Mouse (Mus musculus): ENCODE results near the gene Dnmbp. TPM values are rescaled to one million over a fixed set of nuclear protein-coding genes. Genes with fewer than 3 reads are reported as not detected.

The Dnmbp gene
- polyA plus RNA-seq, 2 experiments: 23.3 to 33.0 TPM

GRCm38 (mm10) chr19:43930926-43931325, 9.1 kb downstream of the Dnmbp start:
- no peak overlapping the region for H3K4me3 ChIP-seq (replicated peaks; ENCODE audit: low read length)
- TF ChIP-seq POLR2A (IDR thresholded peaks at IDR 0.05; ENCODE audit: borderline replicate concordance, extremely low read depth, insufficient read depth, insufficient read length): no peak
- no peak overlapping the region for H3K4me2 ChIP-seq (replicated peaks; ENCODE audit: low read depth, low read length, severe bottlenecking)
- H3K9ac ChIP-seq (ENCODE audit: low read depth, low read length, severe bottlenecking): no peak overlapping the region
- H3K4me1 ChIP-seq (ENCODE audit: control insufficient read depth, insufficient read depth, low read length): peaks cover 13% of the 10 kb centered on the region; the same call in 1 of the 2 replicates
- no peak overlapping the region for H3K27ac ChIP-seq (replicated peaks; ENCODE audit: low read depth, low read length)
- WGBS: 86% methylated on average over 6 of the region's 6 CpGs
- no peaks in the 10 kb centered on the region for H3K36me3 ChIP-seq (ENCODE audit: control insufficient read depth, insufficient read depth, low read length)
- DNase-seq (ENCODE audit: low spot score): no peak
- H3K27me3 ChIP-seq (ENCODE audit: control insufficient read depth, insufficient read depth, low read length): no peaks in the 10 kb centered on the region
- no peaks in the 10 kb centered on the region for H3K9me3 ChIP-seq (ENCODE audit: control insufficient read depth, low read length)
- no peak for ATAC-seq (ENCODE audit: low FRiP score, low read depth)

GRCm38 (mm10) chr19:43930366-43930765, 9.6 kb downstream of the Dnmbp start:
- Histone ChIP-seq H3K9me3 (ENCODE audit: control insufficient read depth, low read length) (no peaks in the 10 kb centered on the region), H3K9ac (ENCODE audit: low read depth, low read length, severe bottlenecking) (no peak overlapping the region), H3K27ac (replicated peaks; ENCODE audit: low read depth, low read length) (no peak overlapping the region), H3K4me3 (replicated peaks; ENCODE audit: low read length) (no peak overlapping the region), H3K27me3 (ENCODE audit: control insufficient read depth, insufficient read depth, low read length) (no peaks in the 10 kb centered on the region), H3K4me2 (replicated peaks; ENCODE audit: low read depth, low read length, severe bottlenecking) (no peak overlapping the region), H3K36me3 (ENCODE audit: control insufficient read depth, insufficient read depth, low read length) (no peaks in the 10 kb centered on the region), H3K4me1 (ENCODE audit: control insufficient read depth, insufficient read depth, low read length) (peaks cover 13% of the 10 kb centered on the region; the same call in 1 of the 2 replicates)
- WGBS: 19% methylated on average over 7 of the region's 7 CpGs
- DNase-seq (ENCODE audit: low spot score) (no peak), ATAC-seq (ENCODE audit: low FRiP score, low read depth) (no peak)
- TF ChIP-seq POLR2A (IDR thresholded peaks at IDR 0.05; ENCODE audit: borderline replicate concordance, extremely low read depth, insufficient read depth, insufficient read length): no peak

GRCm38 (mm10) chr19:43929869-43930268, 10.1 kb downstream of the Dnmbp start:
- 60% methylated on average over 11 of the region's 11 CpGs for WGBS
- Histone ChIP-seq H3K27me3 (ENCODE audit: control insufficient read depth, insufficient read depth, low read length) (no peaks in the 10 kb centered on the region), H3K9ac (ENCODE audit: low read depth, low read length, severe bottlenecking) (no peak overlapping the region), H3K4me1 (ENCODE audit: control insufficient read depth, insufficient read depth, low read length) (peaks cover 13% of the 10 kb centered on the region; the same call in 1 of the 2 replicates), H3K27ac (replicated peaks; ENCODE audit: low read depth, low read length) (no peak overlapping the region), H3K9me3 (ENCODE audit: control insufficient read depth, low read length) (no peaks in the 10 kb centered on the region), H3K4me3 (replicated peaks; ENCODE audit: low read length) (no peak overlapping the region), H3K36me3 (ENCODE audit: control insufficient read depth, insufficient read depth, low read length) (no peaks in the 10 kb centered on the region), H3K4me2 (replicated peaks; ENCODE audit: low read depth, low read length, severe bottlenecking) (no peak overlapping the region)
- no peak for ATAC-seq (ENCODE audit: low FRiP score, low read depth)
- no peak for TF ChIP-seq POLR2A (IDR thresholded peaks at IDR 0.05; ENCODE audit: borderline replicate concordance, extremely low read depth, insufficient read depth, insufficient read length)
- no peak for DNase-seq (ENCODE audit: low spot score)

GRCm38 (mm10) chr19:43927967-43928366, 12.0 kb downstream of the Dnmbp start:
- ATAC-seq (ENCODE audit: low FRiP score, low read depth) (no peak), DNase-seq (ENCODE audit: low spot score) (no peak)
- Histone ChIP-seq H3K4me2 (replicated peaks; ENCODE audit: low read depth, low read length, severe bottlenecking) (no peak overlapping the region), H3K9me3 (ENCODE audit: control insufficient read depth, low read length) (no peaks in the 10 kb centered on the region), H3K36me3 (ENCODE audit: control insufficient read depth, insufficient read depth, low read length) (no peaks in the 10 kb centered on the region), H3K9ac (ENCODE audit: low read depth, low read length, severe bottlenecking) (no peak overlapping the region), H3K27me3 (ENCODE audit: control insufficient read depth, insufficient read depth, low read length) (no peaks in the 10 kb centered on the region), H3K27ac (replicated peaks; ENCODE audit: low read depth, low read length) (no peak overlapping the region), H3K4me3 (replicated peaks; ENCODE audit: low read length) (no peak overlapping the region), H3K4me1 (ENCODE audit: control insufficient read depth, insufficient read depth, low read length) (peaks cover 13% of the 10 kb centered on the region; the same call in 1 of the 2 replicates)
- WGBS: 58% methylated on average over 5 of the region's 5 CpGs
- no peak for TF ChIP-seq POLR2A (IDR thresholded peaks at IDR 0.05; ENCODE audit: borderline replicate concordance, extremely low read depth, insufficient read depth, insufficient read length)

GRCm38 (mm10) chr19:43927057-43927456, 12.9 kb downstream of the Dnmbp start:
- TF ChIP-seq POLR2A (IDR thresholded peaks at IDR 0.05; ENCODE audit: borderline replicate concordance, extremely low read depth, insufficient read depth, insufficient read length): no peak
- no peak overlapping the region for H3K27ac ChIP-seq (replicated peaks; ENCODE audit: low read depth, low read length)
- no peaks in the 10 kb centered on the region for H3K27me3 ChIP-seq (ENCODE audit: control insufficient read depth, insufficient read depth, low read length)
- no peak overlapping the region for H3K4me2 ChIP-seq (replicated peaks; ENCODE audit: low read depth, low read length, severe bottlenecking)
- DNase-seq (ENCODE audit: low spot score) (no peak), ATAC-seq (ENCODE audit: low FRiP score, low read depth) (no peak)
- H3K4me1 ChIP-seq (ENCODE audit: control insufficient read depth, insufficient read depth, low read length): peaks cover 13% of the 10 kb centered on the region; the same call in 1 of the 2 replicates
- no peak overlapping the region for H3K4me3 ChIP-seq (replicated peaks; ENCODE audit: low read length)
- H3K9ac ChIP-seq (ENCODE audit: low read depth, low read length, severe bottlenecking): no peak overlapping the region
- H3K9me3 ChIP-seq (ENCODE audit: control insufficient read depth, low read length): no peaks in the 10 kb centered on the region
- 34% methylated on average over 10 of the region's 10 CpGs for whole genome bisulfite sequencing
- H3K36me3 ChIP-seq (ENCODE audit: control insufficient read depth, insufficient read depth, low read length): no peaks in the 10 kb centered on the region; the same call in 1 of the 2 replicates
